Comparison of ENCODE assay signal across 29 mouse cellular contexts in the genomic region with DNA sequence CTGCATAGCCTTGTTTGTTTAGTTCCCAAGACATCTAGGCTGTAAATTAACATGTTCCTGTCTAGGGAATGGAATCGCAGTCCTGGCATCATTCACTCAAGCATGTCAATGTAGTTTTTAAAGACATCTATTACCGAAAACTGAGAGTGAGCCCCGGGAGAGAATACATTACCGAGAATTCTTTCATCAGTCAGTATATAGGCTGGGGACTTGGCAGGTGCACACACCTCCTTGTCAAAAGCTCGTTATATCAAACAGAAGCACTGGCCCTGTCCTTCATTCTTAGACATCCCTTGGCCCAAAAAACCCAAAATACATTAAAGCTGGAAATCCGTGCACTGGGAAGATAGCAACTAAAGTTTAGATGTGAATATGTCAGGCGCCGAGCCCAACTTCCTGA.
A peak's percentile ranks its signal among the peaks of the same experiment; 100 is the strongest.
DNase-seq lines count a peak whose midpoint lies in the region; ATAC-seq and TF ChIP-seq lines count a peak whose summit lies in the region.
"Had no signal": no experiment of that assay in that cellular context is flagged by ENCODE, and none has a peak within 500 bp of the region (broad histone marks: within the 10 kb centered on the region; RNA-seq: fewer than 3 reads in every experiment).

No protein-coding gene starts in this region.

- no peaks in the 10 kb centered on the region for H3K27me3 ChIP-seq in hindbrain, embryonic 14.5 days (ENCODE audit: control insufficient read depth, insufficient read depth, low read length)
- H3K27me3 ChIP-seq in hindbrain, embryonic 11.5 days (ENCODE audit: control insufficient read depth, insufficient read depth, low read length), result no peaks in the 10 kb centered on the region
- no peaks in the 10 kb centered on the region for H3K27me3 ChIP-seq in midbrain, embryonic 13.5 days
- H3K27me3 ChIP-seq in midbrain, postnatal 0 days (ENCODE audit: insufficient read depth, low read length), result no peaks in the 10 kb centered on the region
- H3K27me3 ChIP-seq in midbrain, embryonic 16.5 days (ENCODE audit: control insufficient read depth, insufficient read depth, low read depth, low read length), result no peaks in the 10 kb centered on the region
- H3K27me3 ChIP-seq: CH12.LX; embryonic facial prominence, embryonic 13.5 days; embryonic facial prominence, embryonic 15.5 days; forebrain, embryonic 12.5 days; Patski had no signal

- no peaks in the 10 kb centered on the region for H3K4me1 ChIP-seq in hindbrain, embryonic 14.5 days (replicated peaks; ENCODE audit: control insufficient read depth, insufficient read depth, low read length)
- no peaks in the 10 kb centered on the region for H3K4me1 ChIP-seq in hindbrain, embryonic 11.5 days (replicated peaks; ENCODE audit: control insufficient read depth, insufficient read depth, low read length)
- no peaks in the 10 kb centered on the region for H3K4me1 ChIP-seq in midbrain, embryonic 13.5 days (replicated peaks)
- no peaks in the 10 kb centered on the region for H3K4me1 ChIP-seq in midbrain, postnatal 0 days (ENCODE audit: insufficient read depth, low read length)
- H3K4me1 ChIP-seq in midbrain, embryonic 16.5 days (ENCODE audit: control insufficient read depth, insufficient read depth, low read length), result no peaks in the 10 kb centered on the region
- H3K4me1 ChIP-seq: embryonic facial prominence, embryonic 13.5 days; embryonic facial prominence, embryonic 15.5 days; forebrain, embryonic 10.5 days; forebrain, embryonic 12.5 days had no signal

- ATAC-seq in hindbrain, embryonic 14.5 days (ENCODE audit: low FRiP score), result peak; percentile 34; the same call in 1 of the 2 replicates
- no peak for ATAC-seq in hindbrain, embryonic 11.5 days (ENCODE audit: low FRiP score)
- peak; percentile 20; the same call in 1 of the 2 replicates for ATAC-seq in midbrain, embryonic 13.5 days
- ATAC-seq in midbrain, postnatal 0 days (ENCODE audit: low FRiP score), result no peak
- peak; percentile 67; the same call in 1 of the 2 replicates for ATAC-seq in midbrain, embryonic 16.5 days
- ATAC-seq: activated CD4-positive, CD25-positive, alpha-beta regulatory T cell, adult 4 months; CD4-positive, CD25-positive, alpha-beta regulatory T cell, adult 4 months; forebrain, embryonic 14.5 days; Patski had no signal

- 74% methylated on average over 8 of the region's 8 CpGs for WGBS in hindbrain, embryonic 14.5 days
- 88% methylated on average over 8 of the region's 8 CpGs for WGBS in hindbrain, embryonic 11.5 days
- 76% methylated on average over 8 of the region's 8 CpGs for WGBS in midbrain, embryonic 13.5 days
- WGBS in midbrain, postnatal 0 days, result 65% methylated on average over 8 of the region's 8 CpGs
- 69% methylated on average over 8 of the region's 8 CpGs for WGBS in midbrain, embryonic 16.5 days

- no peak for DNase-seq in hindbrain, embryonic 14.5 days (ENCODE audit: low spot score)
- no peak for DNase-seq in hindbrain, embryonic 11.5 days (ENCODE audit: low spot score)
- no peak for DNase-seq in midbrain, postnatal 0 days (ENCODE audit: low spot score)
- DNase-seq in brain, embryonic 14.5 days (ENCODE audit: low read depth), result peak; percentile 41
- DNase-seq in left cerebral cortex, postnatal 10 days (ENCODE audit: extremely low spot score in 1 of 2, low spot score in 2 of 2), result no peak
- DNase-seq: adrenal gland, adult 8-10 months; adrenal gland, postnatal 14 days; adrenal gland, postnatal 36 days; B cell, adult 2 months; cerebellum, adult 11 months; cerebellum, adult 18-20 months; cerebellum, adult 8-10 months; cerebellum, adult 9-11 months; cerebellum, postnatal 14 days; cerebellum, postnatal 36 days; embryo, embryonic 11 days had no signal

- H3K9me3 ChIP-seq in hindbrain, embryonic 14.5 days (ENCODE audit: control insufficient read depth, low read length), result no peaks in the 10 kb centered on the region
- H3K9me3 ChIP-seq in hindbrain, embryonic 11.5 days (ENCODE audit: control insufficient read depth, low read length), result no peaks in the 10 kb centered on the region
- no peaks in the 10 kb centered on the region for H3K9me3 ChIP-seq in midbrain, embryonic 13.5 days
- no peaks in the 10 kb centered on the region for H3K9me3 ChIP-seq in midbrain, postnatal 0 days (ENCODE audit: low read length)
- H3K9me3 ChIP-seq in midbrain, embryonic 16.5 days (replicated peaks; ENCODE audit: control insufficient read depth, low read length, poor library complexity, severe bottlenecking), result no peaks in the 10 kb centered on the region
- H3K9me3 ChIP-seq: embryonic facial prominence, embryonic 13.5 days; embryonic facial prominence, embryonic 15.5 days; forebrain, embryonic 10.5 days; forebrain, embryonic 12.5 days had no signal

- no peaks in the 10 kb centered on the region for H3K36me3 ChIP-seq in hindbrain, embryonic 14.5 days (replicated peaks; ENCODE audit: control insufficient read depth, insufficient read depth)
- no peaks in the 10 kb centered on the region for H3K36me3 ChIP-seq in hindbrain, embryonic 11.5 days (ENCODE audit: control insufficient read depth, insufficient read depth, low read length)
- no peaks in the 10 kb centered on the region for H3K36me3 ChIP-seq in midbrain, embryonic 13.5 days
- H3K36me3 ChIP-seq in midbrain, postnatal 0 days (ENCODE audit: insufficient read depth, low read length), result no peaks in the 10 kb centered on the region
- H3K36me3 ChIP-seq in midbrain, embryonic 16.5 days (ENCODE audit: control insufficient read depth, insufficient read depth, low read length), result no peaks in the 10 kb centered on the region
- H3K36me3 ChIP-seq: embryonic facial prominence, embryonic 13.5 days; embryonic facial prominence, embryonic 15.5 days; forebrain, embryonic 10.5 days; forebrain, embryonic 12.5 days; G1E had no signal

- no peak for TF ChIP-seq POLR2A in brain, embryonic 14.5 days (IDR thresholded peaks at IDR 0.05; ENCODE audit: borderline replicate concordance, extremely low read depth, insufficient read depth, insufficient read length, poor library complexity, severe bottlenecking)

- no peak for TF ChIP-seq CTCF in midbrain, postnatal 0 days (IDR thresholded peaks at IDR 0.05)
- no peak for TF ChIP-seq CTCF in brain, embryonic 14.5 days (IDR thresholded peaks at IDR 0.05; ENCODE audit: borderline replicate concordance, extremely low read depth, insufficient read depth, insufficient read length)

- no peak overlapping the region for H3K4me2 ChIP-seq in hindbrain, embryonic 14.5 days (replicated peaks)
- H3K4me2 ChIP-seq in hindbrain, embryonic 11.5 days (replicated peaks; ENCODE audit: low read depth, low read length), result no peak overlapping the region
- H3K4me2 ChIP-seq in midbrain, embryonic 13.5 days (replicated peaks), result no peak overlapping the region
- H3K4me2 ChIP-seq in midbrain, postnatal 0 days (ENCODE audit: low read depth, low read length, poor library complexity, severe bottlenecking), result no peak overlapping the region
- H3K4me2 ChIP-seq in midbrain, embryonic 16.5 days (ENCODE audit: low read length), result no peak overlapping the region
- H3K4me2 ChIP-seq: embryonic facial prominence, embryonic 13.5 days; embryonic facial prominence, embryonic 15.5 days; forebrain, embryonic 12.5 days had no signal

- H3K27ac ChIP-seq in hindbrain, embryonic 14.5 days, result no peak overlapping the region
- no peak overlapping the region for H3K27ac ChIP-seq in hindbrain, embryonic 11.5 days (ENCODE audit: low read depth, low read length)
- H3K27ac ChIP-seq in midbrain, embryonic 13.5 days, result no peak overlapping the region
- H3K27ac ChIP-seq in midbrain, postnatal 0 days (ENCODE audit: low read depth, low read length), result no peak overlapping the region
- H3K27ac ChIP-seq in midbrain, embryonic 16.5 days (ENCODE audit: low read length), result no peak overlapping the region
- H3K27ac ChIP-seq: embryonic facial prominence, embryonic 13.5 days; embryonic facial prominence, embryonic 15.5 days; forebrain, embryonic 10.5 days; forebrain, embryonic 12.5 days had no signal

- H3K9ac ChIP-seq in hindbrain, embryonic 14.5 days, result no peak overlapping the region
- no peak overlapping the region for H3K9ac ChIP-seq in hindbrain, embryonic 11.5 days (ENCODE audit: low read depth, low read length)
- H3K9ac ChIP-seq in midbrain, embryonic 13.5 days (replicated peaks), result no peak overlapping the region
- no peak overlapping the region for H3K9ac ChIP-seq in midbrain, postnatal 0 days (replicated peaks; ENCODE audit: low read length, poor library complexity, severe bottlenecking)
- no peak overlapping the region for H3K9ac ChIP-seq in midbrain, embryonic 16.5 days (ENCODE audit: low read depth, low read length)
- H3K9ac ChIP-seq: embryonic facial prominence, embryonic 13.5 days; embryonic facial prominence, embryonic 15.5 days; forebrain, embryonic 12.5 days had no signal

- intact Hi-C loops in left cerebral cortex, postnatal 10 days (cut with DNase I), result no loop called here

- no peak overlapping the region for H3K4me3 ChIP-seq in hindbrain, embryonic 14.5 days (replicated peaks; ENCODE audit: low read length)
- no peak overlapping the region for H3K4me3 ChIP-seq in hindbrain, embryonic 11.5 days (ENCODE audit: low read depth, low read length)
- H3K4me3 ChIP-seq in midbrain, embryonic 13.5 days (replicated peaks), result no peak overlapping the region
- H3K4me3 ChIP-seq in midbrain, postnatal 0 days (ENCODE audit: low read depth, low read length), result no peak overlapping the region
- no peak overlapping the region for H3K4me3 ChIP-seq in midbrain, embryonic 16.5 days (ENCODE audit: low read depth, low read length)
- H3K4me3 ChIP-seq: embryonic facial prominence, embryonic 13.5 days; embryonic facial prominence, embryonic 15.5 days; erythroblast, embryonic 14.5 days; forebrain, embryonic 10.5 days; forebrain, embryonic 12.5 days had no signal

Comparison
In these comparisons a context has a peak if more than half of its experiments do, and no peak if none do; other contexts are left out.
1. ATAC-seq: peak in hindbrain, embryonic 14.5 days (single experiment), midbrain, embryonic 13.5 days (single experiment) and midbrain, embryonic 16.5 days (single experiment); none in hindbrain, embryonic 11.5 days (single experiment) and midbrain, postnatal 0 days (single experiment).